Mouse (Mus musculus): Measurements from ENCODE around the gene Abcb9.
A peak's percentile ranks its signal among the peaks of the same experiment; 100 is the strongest.

The Abcb9 gene

GRCm38 (mm10) chr5:124095596-124096232 is at the start of gene Abcb9:
TSS of gene Abcb9 (minus strand) at chr5:124095798.
- peak; percentile 82 for ATAC-seq (ENCODE audit: low TSS enrichment)

- ATAC-seq (ENCODE audit: low TSS enrichment): no peak
Measured at GRCm38 (mm10) chr5:124138066-124138465, 42.5 kb upstream of the Abcb9 start.

DNA sequence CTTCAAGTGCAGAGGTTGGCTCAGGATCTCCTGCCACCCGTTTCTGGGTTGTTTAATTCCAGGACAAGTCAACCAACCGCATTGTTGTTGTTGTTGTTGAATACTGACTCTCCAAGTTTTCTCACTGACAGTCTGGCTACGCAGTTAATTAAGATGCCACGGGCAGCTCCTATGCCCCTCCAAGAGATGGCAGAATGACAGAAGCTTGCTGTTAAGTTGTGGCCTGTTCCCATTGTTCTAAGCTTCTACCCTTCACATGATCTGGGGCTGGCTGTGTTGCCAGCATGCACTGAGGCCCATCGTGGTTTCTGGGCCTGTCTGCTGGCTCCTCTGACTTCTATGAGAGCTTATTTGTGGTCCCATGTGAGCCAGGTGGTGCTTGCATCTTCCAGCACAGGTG is 38.7 kb upstream of the Abcb9 start:
- no peak for ATAC-seq (ENCODE audit: low TSS enrichment)

DNA sequence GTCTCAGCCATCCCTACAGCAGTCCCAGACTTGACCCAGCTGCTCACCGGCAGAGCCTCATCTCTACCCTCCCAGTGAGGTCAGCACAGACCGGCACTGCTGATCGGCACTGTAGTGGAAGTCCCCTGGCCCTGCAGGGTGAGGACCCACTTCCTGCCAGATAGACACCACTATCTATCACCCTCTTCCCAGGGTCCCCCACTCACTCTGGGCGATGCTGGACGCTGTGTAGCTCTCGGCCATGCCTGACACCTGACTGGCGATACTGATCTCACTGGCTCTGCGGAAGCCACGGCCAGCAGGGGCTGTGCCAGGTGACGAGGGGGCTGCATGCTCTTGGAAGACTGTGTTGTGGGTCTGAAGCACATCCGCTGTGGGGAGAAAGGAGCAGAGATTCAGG is 29.5 kb upstream of the Abcb9 start:
- ATAC-seq (ENCODE audit: low TSS enrichment): no peak

DNA sequence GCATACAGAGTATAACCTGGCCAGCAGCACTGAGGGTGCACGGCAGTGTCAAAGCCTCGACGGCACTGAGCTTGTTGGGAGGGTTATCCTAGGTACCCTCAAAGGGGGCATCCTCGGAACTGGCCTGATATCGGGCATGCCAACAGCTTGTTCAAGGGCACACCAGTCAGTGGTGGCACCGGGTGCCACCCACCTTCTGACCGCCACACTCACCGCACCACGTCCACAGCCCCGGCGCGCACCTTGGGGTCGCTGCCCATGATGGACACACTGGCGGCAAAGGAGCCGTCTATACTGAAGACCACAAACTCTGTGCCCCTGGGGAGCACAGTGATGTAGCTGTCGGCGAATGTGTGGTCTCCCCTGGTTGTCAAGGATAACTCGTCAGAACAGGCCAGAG is 26.8 kb upstream of the Abcb9 start:
- no peak for ATAC-seq (ENCODE audit: low TSS enrichment)

GRCm38 (mm10) chr5:124119204-124119603 is 23.6 kb upstream of the Abcb9 start:
- ATAC-seq (ENCODE audit: low TSS enrichment): no peak

- peak; percentile 4; the same call in 1 of the 2 replicates for ATAC-seq (ENCODE audit: low TSS enrichment)
Measured at GRCm38 (mm10) chr5:124115990-124116845, 20.6 kb upstream of the Abcb9 start, which contains the start of gene Arl6ip4. TSS of gene Arl6ip4 (plus strand) at chr5:124116089.

GRCm38 (mm10) chr5:124115531-124115930 is 19.9 kb upstream of the Abcb9 start:
- no peak for ATAC-seq (ENCODE audit: low TSS enrichment)

- ATAC-seq (ENCODE audit: low TSS enrichment): no peak
Measured at GRCm38 (mm10) chr5:124114276-124115025, 18.9 kb upstream of the Abcb9 start.

- peak; percentile 28 for ATAC-seq (ENCODE audit: low TSS enrichment)
Measured at GRCm38 (mm10) chr5:124113030-124113429, 17.4 kb upstream of the Abcb9 start.

GRCm38 (mm10) chr5:124112531-124112930 is 16.9 kb upstream of the Abcb9 start:
- no peak for ATAC-seq (ENCODE audit: low TSS enrichment)

DNA sequence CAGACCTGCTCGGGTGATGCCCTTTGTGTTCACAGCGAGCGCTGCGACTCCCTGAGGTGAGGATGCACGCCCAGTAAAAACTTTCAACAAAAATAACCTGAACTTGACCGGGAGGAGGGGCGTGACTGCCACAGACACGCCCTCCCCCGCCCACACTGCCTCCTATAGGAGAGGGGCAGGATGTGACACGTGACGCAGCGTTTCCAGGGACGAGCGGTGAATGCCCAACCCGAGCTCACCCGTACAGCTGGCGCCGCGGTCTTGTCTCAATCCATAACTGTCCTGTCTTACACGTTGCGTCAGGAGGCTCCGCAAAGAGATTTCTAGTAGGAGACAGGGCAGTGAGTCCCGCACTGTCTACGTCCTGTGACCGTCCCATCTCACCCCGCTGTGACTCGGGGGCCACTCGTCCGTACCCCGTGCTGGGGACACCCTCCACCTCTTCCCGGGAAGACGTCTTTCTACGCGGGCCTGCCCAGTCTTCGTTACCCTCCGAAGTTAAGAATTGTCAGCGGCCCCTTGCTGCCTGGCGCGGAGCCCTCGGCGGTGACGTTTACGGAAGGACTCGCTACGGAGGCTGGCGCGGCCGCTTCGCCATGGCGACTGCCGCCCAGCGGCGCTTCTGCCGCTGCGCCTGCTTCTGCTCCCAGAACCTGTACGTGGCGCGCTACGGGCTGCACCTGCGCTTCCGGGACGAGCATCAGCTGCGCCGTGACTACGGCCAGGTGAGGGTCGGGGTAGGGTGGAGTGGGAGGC is 16.3 kb upstream of the Abcb9 start, which contains the start of gene Ogfod2:
Ogfod2 (plus strand) TSS at position 556 of the 756 bp plus-strand sequence.
- ATAC-seq (ENCODE audit: low TSS enrichment): peak; percentile 78

DNA sequence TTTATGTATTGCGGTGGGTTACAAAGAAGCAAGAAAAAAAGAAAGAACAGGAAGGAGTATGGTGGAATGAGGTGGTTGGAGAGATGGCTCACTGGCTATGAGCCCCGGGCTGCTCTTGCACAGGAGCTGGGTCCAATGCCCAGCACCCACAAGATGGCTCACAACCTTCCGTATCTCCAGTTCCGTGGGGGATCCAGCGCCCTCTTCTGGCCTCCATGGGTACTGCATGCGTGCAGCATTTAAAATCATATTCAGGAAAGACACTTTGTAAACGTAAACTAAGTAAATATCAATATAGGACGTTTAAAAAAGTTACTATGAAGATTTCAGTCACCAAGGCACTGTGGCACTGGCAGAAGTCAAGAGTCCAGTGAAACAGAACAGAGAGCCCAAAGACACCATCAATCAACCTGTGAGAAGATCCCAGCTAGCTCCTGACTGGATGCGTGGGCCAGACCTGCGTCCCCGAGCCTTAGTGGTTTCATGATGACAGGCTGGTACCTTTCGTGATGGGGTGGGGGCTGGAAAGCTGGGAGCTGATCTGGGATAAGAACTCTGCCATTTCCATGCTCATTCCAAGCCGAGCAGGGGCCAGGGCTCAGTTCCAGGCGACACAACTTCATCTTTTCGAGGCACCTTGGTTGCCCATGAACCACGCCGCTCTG is 15.6 kb upstream of the Abcb9 start:
- no peak for ATAC-seq (ENCODE audit: low TSS enrichment)

DNA sequence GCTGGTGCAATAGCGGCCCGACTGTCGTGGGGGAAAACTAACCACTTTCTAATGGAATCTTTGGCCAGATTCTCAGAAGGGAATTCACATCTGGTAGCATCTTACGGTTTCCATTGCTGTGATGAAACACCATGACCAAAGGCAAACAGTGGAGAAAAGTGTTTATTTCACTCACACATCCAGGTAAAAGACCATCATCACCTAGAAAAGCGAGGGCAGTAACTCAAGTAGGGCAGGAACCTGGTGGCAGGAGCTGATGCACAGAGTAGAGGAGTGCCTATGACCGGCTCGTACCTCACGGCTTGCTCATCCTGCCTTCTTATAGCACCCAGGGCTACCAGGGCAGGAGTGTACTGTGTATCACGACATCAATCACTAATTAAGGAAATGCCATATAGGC is 8.0 kb upstream of the Abcb9 start:
- ATAC-seq (ENCODE audit: low TSS enrichment): no peak

DNA sequence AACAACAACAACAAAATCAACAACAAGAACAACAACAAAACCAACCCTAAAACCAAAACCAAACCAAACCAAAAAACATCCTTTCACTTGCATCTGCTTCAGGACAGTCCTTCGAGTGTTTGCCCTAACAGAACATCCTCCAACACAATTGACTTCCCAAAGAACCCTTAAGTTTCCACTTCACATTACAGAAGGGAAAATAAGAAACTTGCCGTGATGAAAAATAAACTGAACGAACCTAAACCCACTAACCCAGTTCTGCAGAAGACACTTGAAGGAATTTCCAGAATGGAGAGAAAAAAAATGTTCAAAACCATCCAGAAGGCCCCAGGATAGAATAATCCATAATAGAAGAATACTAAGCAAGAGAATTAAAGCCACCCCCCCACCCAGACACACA is 7.4 kb upstream of the Abcb9 start:
- ATAC-seq (ENCODE audit: low TSS enrichment): no peak

GRCm38 (mm10) chr5:124102326-124102725 is 6.7 kb upstream of the Abcb9 start:
- no peak for ATAC-seq (ENCODE audit: low TSS enrichment)

- no peak for ATAC-seq (ENCODE audit: low TSS enrichment)
Measured at GRCm38 (mm10) chr5:124100128-124101044, 4.8 kb upstream of the Abcb9 start.

- no peak for ATAC-seq (ENCODE audit: low TSS enrichment)
Measured at GRCm38 (mm10) chr5:124098923-124099322, 3.3 kb upstream of the Abcb9 start.

GRCm38 (mm10) chr5:124095077-124095581 is 469 bp downstream of the Abcb9 start:
- peak; percentile 6; the same call in 1 of the 2 replicates for ATAC-seq (ENCODE audit: low TSS enrichment)
